Mouse (Mus musculus) neutrophil, adult 65 days (primary cell): ENCODE data around the gene Zmiz2. TPM values are rescaled to one million over a fixed set of nuclear protein-coding genes. Genes with fewer than 3 reads are reported as not detected.

Experiments
- total RNA-seq: library from RNA; stranded (reverse); gene quantifications from 2 replicates; pipeline ENCODE4 v1.2.4, GENCODE M21; 2023

The Zmiz2 gene
- total RNA-seq = 25.9 and 30.2 TPM in 2 replicates

GRCm38 (mm10) chr11:6388726-6389413, at the start of gene Zmiz2:
Zmiz2 (plus strand) TSS chr11:6389074.

DNA sequence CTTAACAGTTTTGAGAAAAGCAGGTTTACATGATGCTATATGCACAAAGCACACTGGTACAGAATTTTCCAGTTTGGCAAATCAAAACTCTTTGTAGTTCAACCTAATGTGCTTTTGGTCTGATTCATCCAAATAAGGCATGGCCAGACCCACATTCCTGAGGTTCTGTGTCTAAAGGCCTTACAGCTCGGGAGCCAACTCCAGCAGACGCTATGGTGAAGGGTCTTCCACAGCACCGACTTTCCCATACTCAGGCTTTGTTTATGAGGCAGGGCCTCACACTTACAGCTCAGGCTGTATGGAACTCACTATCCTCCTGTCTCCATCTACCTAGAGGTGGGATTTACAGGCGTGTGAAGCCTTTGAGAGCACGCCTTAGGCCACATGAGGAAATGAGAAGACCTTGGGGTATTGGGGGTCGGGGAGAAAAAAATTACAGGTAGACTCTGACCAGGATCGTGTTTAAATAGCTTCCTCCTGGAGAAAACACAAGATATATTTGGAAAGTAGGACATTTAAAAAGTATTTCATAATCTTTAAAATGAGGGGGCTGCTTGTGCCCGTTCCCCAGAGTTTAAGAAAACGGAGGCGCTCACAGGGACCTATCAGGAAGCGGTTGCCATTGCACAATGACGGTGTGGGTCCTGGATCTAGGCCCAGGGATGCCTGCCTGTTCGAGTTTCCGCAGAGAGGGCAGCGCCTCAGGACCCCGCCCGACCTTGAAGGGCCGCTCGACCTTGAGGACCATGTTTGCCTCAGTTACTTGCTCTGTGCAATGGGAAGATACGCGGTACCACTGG, 26.1 kb downstream of the Zmiz2 start, which contains the start of gene Ppia:
Gene Ppia, plus strand, starts transcription at position 693 of the 800 bp plus-strand sequence.

DNA sequence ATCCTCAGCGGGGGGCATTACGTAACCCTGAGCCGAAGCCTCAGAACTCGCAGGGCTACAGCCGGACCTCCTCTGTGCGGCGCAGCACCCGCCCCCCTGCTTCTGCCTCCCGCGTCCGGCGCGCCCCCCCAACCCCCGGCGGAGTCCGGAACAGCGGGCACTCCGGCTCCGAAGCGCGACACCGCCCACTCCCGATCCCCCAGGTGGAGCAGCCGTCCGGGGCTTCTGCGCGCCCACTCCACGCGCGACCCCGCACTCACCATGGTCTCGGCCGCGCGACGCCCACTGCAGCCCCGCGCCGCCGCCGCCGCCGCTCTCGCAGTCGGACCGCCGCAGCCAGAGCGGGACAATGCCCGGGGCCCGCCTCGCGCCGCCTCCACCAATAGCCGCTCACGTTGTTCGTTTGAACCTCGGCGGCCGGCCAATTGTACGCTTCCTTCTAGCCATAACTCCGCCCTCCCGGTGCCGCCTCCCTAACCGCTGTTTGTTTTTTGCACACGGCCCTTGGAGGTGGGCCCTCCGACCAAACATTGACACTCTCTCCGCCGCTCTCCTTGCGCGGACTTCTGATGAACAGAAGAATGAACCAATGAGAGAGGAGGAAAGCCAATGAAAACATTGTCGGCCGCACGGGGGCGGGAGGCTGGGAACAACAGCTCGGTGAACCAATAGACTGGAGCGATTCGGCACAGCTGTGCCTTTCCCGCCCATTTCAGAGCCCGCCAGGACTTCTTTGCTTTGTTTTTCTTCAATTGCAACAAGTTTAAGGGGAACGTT, 55.4 kb downstream of the Zmiz2 start, which contains the start of gene H2afv:
Gene H2afv, minus strand, starts transcription at position 367 of the 777 bp plus-strand sequence.

Other genes starting within 250 kb of the Zmiz2 start
- gene A730071L15Rik, start 189.0 kb upstream of the Zmiz2 start, total RNA-seq = 0.25 and 0.28 TPM in 2 replicates
- gene Nudcd3, start 188.7 kb upstream of the Zmiz2 start, total RNA-seq = 26.1 and 32.5 TPM in 2 replicates
- not detected in 2 replicates for gene Npc1l1, start 158.9 kb upstream of the Zmiz2 start, total RNA-seq
- gene Ddx56, start 121.3 kb upstream of the Zmiz2 start, total RNA-seq = 22.4 and 29.5 TPM in 2 replicates
- 20.4 and 24.6 TPM in 2 replicates for gene Tmed4, start 114.2 kb upstream of the Zmiz2 start, total RNA-seq
- 112 and 120 TPM in 2 replicates for gene Ogdh, start 97.4 kb upstream of the Zmiz2 start, total RNA-seq
- 641 TPM in 2 replicates for gene Ppia, start 26.4 kb downstream of the Zmiz2 start, total RNA-seq
- gene H2afv, start 55.4 kb downstream of the Zmiz2 start, total RNA-seq = 90.5 and 90.8 TPM in 2 replicates
- 49.4 and 60.3 TPM in 2 replicates for gene Purb, start 86.8 kb downstream of the Zmiz2 start, total RNA-seq
- gene Myo1g, start 131.9 kb downstream of the Zmiz2 start, total RNA-seq = 183 and 225 TPM in 2 replicates
- gene Ccm2, start 157.8 kb downstream of the Zmiz2 start, total RNA-seq = 107 and 131 TPM in 2 replicates
- gene Nacad, start 217.0 kb downstream of the Zmiz2 start, total RNA-seq = 0.34 TPM in 1 of 2 replicates, not detected in the other
- gene Tbrg4, start 237.0 kb downstream of the Zmiz2 start, total RNA-seq = 56.7 and 64.1 TPM in 2 replicates
- gene Wap, start 249.6 kb downstream of the Zmiz2 start, total RNA-seq = not detected in 2 replicates